Comparison of ENCODE assay signal across 8 mouse cellular contexts in the genomic region with DNA sequence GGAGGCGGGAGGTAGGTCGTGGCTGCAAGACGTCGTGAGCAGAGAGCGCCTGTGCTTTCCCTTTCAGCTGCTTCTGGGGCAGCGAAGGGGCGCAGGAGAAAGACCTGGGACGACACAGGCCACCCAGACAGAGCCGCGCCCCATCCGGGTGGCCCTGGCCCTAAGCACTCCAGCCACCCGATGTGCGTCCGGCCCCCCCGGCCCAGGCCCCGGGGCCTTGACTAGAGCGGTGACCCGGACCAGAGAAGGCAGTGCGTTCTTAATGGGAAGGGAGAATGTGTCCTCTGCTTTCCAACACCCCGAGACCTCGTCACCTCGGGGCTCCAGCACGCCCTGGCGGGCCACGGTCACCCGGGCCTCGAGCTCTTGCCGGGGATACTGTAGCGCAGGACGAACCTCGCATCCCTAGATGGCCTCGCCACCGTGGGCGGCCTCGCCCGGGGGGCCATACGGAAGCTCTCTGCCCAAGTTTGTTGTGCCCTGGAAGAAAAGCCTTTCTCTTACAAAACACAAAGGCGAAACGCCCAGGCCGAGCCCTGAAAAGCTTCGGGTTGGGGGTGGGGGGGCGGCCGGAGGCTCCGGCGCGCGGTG. TPM values are rescaled to one million over a fixed set of nuclear protein-coding genes. Genes with fewer than 3 reads are reported as not detected.
DNase-seq lines count a peak whose midpoint lies in the region; ATAC-seq and TF ChIP-seq lines count a peak whose summit lies in the region.

No protein-coding gene starts in this region.

- 0 out of 2 replicates have a peak, but pooled peaks have one; percentile 24 for ATAC-seq in kidney, embryonic 15.5 days (replicated peaks; ENCODE audit: low FRiP score)
- ATAC-seq in megakaryocyte progenitor cell, adult 5-6 weeks (replicated peaks; ENCODE audit: poor library complexity): peak; percentile 29
- ATAC-seq in inflammation-experienced regulatory T-cells, adult 6 months: no peak

- DNase-seq in layer of hippocampus, adult 2 months (ENCODE audit: low spot score in 2 of 2): no peak
- no peak for DNase-seq in layer of hippocampus, postnatal 25 days (ENCODE audit: extremely low spot score in 1 of 2, low spot score in 1 of 2)
- peak; percentile 26 for DNase-seq in brain, adult 2 months (ENCODE audit: low read depth, low spot score)
- peak; percentile 18 to 31 for DNase-seq in gastrocnemius, postnatal 4 days (ENCODE audit: low spot score in 2 of 2)
- DNase-seq in thymus, postnatal 25 days: peak; percentile 39

- peak overlapping the region; percentile 9; the same call in 1 of the 2 replicates for H3K9ac ChIP-seq in kidney, embryonic 15.5 days

- no peaks in the 10 kb centered on the region for H3K36me3 ChIP-seq in kidney, embryonic 15.5 days

- H3K9me3 ChIP-seq in kidney, embryonic 15.5 days (replicated peaks): no peaks in the 10 kb centered on the region

- H3K27ac ChIP-seq in layer of hippocampus, adult 2 months: peak overlapping the region; percentile 28
- no peak overlapping the region for H3K27ac ChIP-seq in kidney, embryonic 15.5 days

- TF ChIP-seq CTCF in layer of hippocampus, adult 2 months (conservative IDR thresholded peaks at IDR 0.05): no peak

- peak overlapping the region; percentile 49 for H3K4me3 ChIP-seq in layer of hippocampus, adult 2 months
- H3K4me3 ChIP-seq in kidney, embryonic 15.5 days (replicated peaks): peak overlapping the region; percentile 50

- peak overlapping the region; percentile 89 for H3K4me2 ChIP-seq in kidney, embryonic 15.5 days

- WGBS in kidney, embryonic 15.5 days: under 1% methylated on average over 47 of the region's 47 CpGs

- H3K27me3 ChIP-seq in kidney, embryonic 15.5 days: peaks cover 96% of the 10 kb centered on the region

- peaks cover 40% of the 10 kb centered on the region for H3K4me1 ChIP-seq in kidney, embryonic 15.5 days

RNA-seq across cellular contexts. Expression of a gene that starts 1.8 kb away (rescaled TPM):
- total RNA-seq in layer of hippocampus, adult 2 months (2021): 100 to 1,000 TPM; 184 to 189 TPM
- 100 to 1,000 TPM; 169 to 188 TPM for total RNA-seq in layer of hippocampus, postnatal 25 days (2021)
- 10 to 100 TPM; 65.9 to 69.9 TPM for total RNA-seq in gastrocnemius, postnatal 4 days (2021)
- polyA plus RNA-seq in kidney, embryonic 15.5 days (2015; fragmentation: Nextera tagmentation; extraction: Ambion mirVana): 68.7 and 69.5 TPM in 2 replicates
- total RNA-seq in megakaryocyte progenitor cell, adult 5-6 weeks (2015): 52.9 and 63.3 TPM in 2 replicates
- 83.9 and 96.5 TPM in 2 replicates for total RNA-seq in megakaryocyte progenitor cell, adult 5-6 weeks (2017)
- 10 to 100 TPM; 11.0 to 25.6 (median 21.9) TPM for polyA plus RNA-seq in inflammation-experienced regulatory T-cells, adult 6 months (2017; shearing (Covaris generic))

RNA-seq across cellular contexts. Expression of a gene that starts 55.2 kb away (rescaled TPM):
- 100 to 1,000 TPM; 194 to 211 TPM for total RNA-seq in layer of hippocampus, adult 2 months (2021)
- 100 to 1,000 TPM; 199 to 226 TPM for total RNA-seq in layer of hippocampus, postnatal 25 days (2021)
- 100 to 1,000 TPM in 1 of 2 experiments, 10 to 100 TPM in 1; 98.8 to 101 TPM for total RNA-seq in gastrocnemius, postnatal 4 days (2021)
- polyA plus RNA-seq in kidney, embryonic 15.5 days (2015; fragmentation: Nextera tagmentation; extraction: Ambion mirVana): 146 and 149 TPM in 2 replicates
- 60.4 and 75.6 TPM in 2 replicates for total RNA-seq in megakaryocyte progenitor cell, adult 5-6 weeks (2015)
- total RNA-seq in megakaryocyte progenitor cell, adult 5-6 weeks (2017): 26.9 and 36.0 TPM in 2 replicates
- 10 to 100 TPM; 37.3 to 65.3 (median 61.9) TPM for polyA plus RNA-seq in inflammation-experienced regulatory T-cells, adult 6 months (2017; shearing (Covaris generic))

Comparison
In these comparisons a context has a peak if more than half of its experiments do, and no peak if none do; other contexts are left out.
1. DNase-seq: peak in brain, adult 2 months (single experiment), gastrocnemius, postnatal 4 days (2 of 2) and thymus, postnatal 25 days (single experiment); none in layer of hippocampus, adult 2 months (0 of 2) and layer of hippocampus, postnatal 25 days (0 of 2).